Mouse (Mus musculus): ENCODE data around the gene Gm3488. TPM values are rescaled to one million over a fixed set of nuclear protein-coding genes. Genes with fewer than 3 reads are reported as not detected.
"Not testable (repeated sequence)": the region's sequence is repeated elsewhere in the genome, so short reads cannot be mapped to it uniquely, and the experiment has no call there.

Gm3488 gene
- polyA plus RNA-seq (2015; fragmentation: Nextera tagmentation; extraction: Ambion mirVana) = 0.26 TPM in 1 of 2 replicates, not detected in the other

DNA sequence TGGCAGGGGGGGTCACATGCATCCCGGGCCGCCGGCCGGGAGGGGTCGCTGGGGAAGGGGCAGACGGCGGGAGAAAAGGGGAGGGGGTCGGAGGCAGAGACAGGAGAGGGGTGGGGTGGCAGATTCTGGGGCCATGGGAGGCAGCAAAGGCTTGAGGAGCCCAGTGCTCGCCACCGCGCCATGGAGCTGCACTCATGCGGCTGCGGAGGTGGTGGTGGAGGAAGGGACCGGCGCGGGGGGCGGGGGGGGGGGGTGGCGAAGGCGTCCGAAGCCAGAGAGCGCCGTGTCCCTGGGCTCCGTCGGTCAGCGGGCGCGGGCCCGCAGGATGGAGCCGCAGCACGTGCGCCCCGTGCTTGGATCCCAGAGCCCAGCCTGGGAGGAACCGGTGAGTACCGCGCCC is at the start of gene Gm3488:
Gm3488 (plus strand) TSS at position 301 of the 400 bp plus-strand sequence.
- not testable (repeated sequence) for H3K36me3 ChIP-seq (ENCODE audit: control insufficient read depth, insufficient read depth); H3K9me3 ChIP-seq (ENCODE audit: control insufficient read depth); H3K4me2 ChIP-seq (replicated peaks; ENCODE audit: low read depth); H3K9ac ChIP-seq (ENCODE audit: low read depth, low read length); H3K27ac ChIP-seq (ENCODE audit: low read depth, low read length); ATAC-seq; H3K27me3 ChIP-seq (replicated peaks; ENCODE audit: control insufficient read depth, insufficient read depth, low read length); H3K4me3 ChIP-seq (ENCODE audit: low read depth, low read length); H3K4me1 ChIP-seq (replicated peaks; ENCODE audit: control insufficient read depth, insufficient read depth, low read length)
- no CpG with 5 or more reads among the region's 35 CpGs for WGBS

DNA sequence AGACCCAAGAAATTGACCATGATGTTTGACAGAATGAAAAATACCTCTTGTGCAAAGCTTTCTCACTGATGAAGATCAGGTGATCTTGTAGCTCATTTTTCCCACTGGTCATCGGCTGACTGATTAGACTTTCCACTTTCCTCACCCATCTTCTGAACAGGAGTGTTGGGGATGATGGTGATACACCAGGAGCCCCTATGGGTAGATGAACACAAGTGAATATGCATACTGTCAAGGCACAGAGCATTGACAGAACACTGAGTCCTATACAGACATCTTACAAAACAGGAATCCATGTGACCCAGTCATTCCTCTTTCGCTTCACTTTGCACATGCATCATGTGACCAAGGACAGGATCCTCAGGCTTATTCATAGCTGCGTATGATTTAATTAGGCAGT is 46.1 kb upstream of the Gm3488 start, which contains the start of gene Gm3194:
Gm3194 (minus strand) TSS at position 101 of the 400 bp plus-strand sequence.
- H3K4me1 ChIP-seq (replicated peaks; ENCODE audit: control insufficient read depth, insufficient read depth, low read length); H3K4me2 ChIP-seq (replicated peaks; ENCODE audit: low read depth); ATAC-seq; H3K9ac ChIP-seq (ENCODE audit: low read depth, low read length); H3K9me3 ChIP-seq (ENCODE audit: control insufficient read depth); H3K27ac ChIP-seq (ENCODE audit: low read depth, low read length); H3K4me3 ChIP-seq (ENCODE audit: low read depth, low read length); H3K27me3 ChIP-seq (replicated peaks; ENCODE audit: control insufficient read depth, insufficient read depth, low read length); H3K36me3 ChIP-seq (ENCODE audit: control insufficient read depth, insufficient read depth): not testable (repeated sequence)
- WGBS = no CpG with 5 or more reads among the region's 3 CpGs

DNA sequence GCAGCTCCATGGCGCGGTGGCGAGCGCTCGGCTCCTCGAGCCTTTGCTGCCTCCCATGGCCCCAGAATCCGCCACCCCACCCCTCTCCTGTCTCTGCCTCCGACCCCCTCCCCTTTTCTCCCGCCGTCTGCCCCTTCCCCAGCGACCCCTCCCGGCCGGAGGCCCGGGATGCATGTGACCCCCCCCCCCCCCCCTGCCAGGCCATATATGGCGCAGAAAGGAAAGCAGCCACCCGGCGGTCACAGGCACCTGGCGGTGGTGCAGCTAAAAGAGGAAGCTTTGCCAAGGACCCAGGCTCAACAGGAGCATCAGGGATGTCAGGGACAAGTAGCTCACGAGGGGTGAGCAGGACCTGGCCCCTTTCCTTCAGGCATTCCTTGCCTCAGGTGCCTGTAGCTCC is 41.0 kb upstream of the Gm3488 start:
- H3K4me2 ChIP-seq (replicated peaks; ENCODE audit: low read depth); H3K4me1 ChIP-seq (replicated peaks; ENCODE audit: control insufficient read depth, insufficient read depth, low read length); H3K27me3 ChIP-seq (replicated peaks; ENCODE audit: control insufficient read depth, insufficient read depth, low read length); H3K9me3 ChIP-seq (ENCODE audit: control insufficient read depth); H3K36me3 ChIP-seq (ENCODE audit: control insufficient read depth, insufficient read depth); H3K4me3 ChIP-seq (ENCODE audit: low read depth, low read length); H3K9ac ChIP-seq (ENCODE audit: low read depth, low read length); H3K27ac ChIP-seq (ENCODE audit: low read depth, low read length); ATAC-seq: not testable (repeated sequence)
- WGBS = no CpG with 5 or more reads among the region's 19 CpGs

DNA sequence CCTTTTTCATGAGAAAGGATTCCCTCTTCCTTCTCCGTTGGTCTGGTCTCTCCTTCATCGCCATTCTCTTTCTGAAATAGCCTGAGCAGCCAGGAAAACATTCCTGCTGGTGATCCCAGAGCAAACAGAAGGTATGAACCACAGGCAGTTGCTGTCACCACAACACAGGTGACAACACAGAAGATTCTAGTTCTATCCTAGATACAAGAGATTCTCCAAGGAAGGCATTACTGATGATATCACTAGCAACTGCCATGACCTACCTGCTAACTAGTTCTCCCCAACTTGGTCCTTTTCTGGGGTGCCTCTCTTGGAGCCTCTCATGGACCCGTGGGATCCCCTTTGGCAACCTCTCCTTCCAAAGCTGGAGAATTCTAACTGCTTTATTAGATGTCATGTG is 23.7 kb upstream of the Gm3488 start, which contains the start of gene Gm8246:
Gm8246 (minus strand) TSS at position 101 of the 400 bp plus-strand sequence.
- WGBS = no CpG with 5 or more reads among the region's 3 CpGs
- H3K27ac ChIP-seq (ENCODE audit: low read depth, low read length); H3K4me3 ChIP-seq (ENCODE audit: low read depth, low read length); H3K9ac ChIP-seq (ENCODE audit: low read depth, low read length); H3K36me3 ChIP-seq (ENCODE audit: control insufficient read depth, insufficient read depth); H3K4me2 ChIP-seq (replicated peaks; ENCODE audit: low read depth); H3K4me1 ChIP-seq (replicated peaks; ENCODE audit: control insufficient read depth, insufficient read depth, low read length); H3K9me3 ChIP-seq (ENCODE audit: control insufficient read depth); ATAC-seq; H3K27me3 ChIP-seq (replicated peaks; ENCODE audit: control insufficient read depth, insufficient read depth, low read length): not testable (repeated sequence)

DNA sequence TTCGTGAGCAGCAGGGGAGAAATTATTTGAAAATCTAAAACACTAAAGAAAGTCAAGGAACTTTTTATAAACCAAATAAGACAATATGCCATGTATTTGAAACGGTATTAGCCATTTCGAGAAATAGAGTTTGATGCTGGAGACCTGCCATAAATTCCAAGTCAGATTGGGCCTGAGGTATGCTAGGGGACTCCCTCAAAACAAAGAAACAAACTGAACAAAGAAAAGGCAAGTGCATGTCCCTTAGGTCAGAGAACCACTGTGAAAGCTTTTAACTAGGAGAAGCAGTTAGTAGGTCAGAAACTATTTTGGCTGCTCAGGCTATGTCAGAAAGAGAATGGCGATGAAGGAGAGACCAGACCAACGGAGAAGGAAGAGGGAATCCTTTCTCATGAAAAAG is 17.6 kb upstream of the Gm3488 start, which contains the start of gene Gm3187:
Gm3187 (plus strand) TSS at position 301 of the 400 bp plus-strand sequence.
- H3K27me3 ChIP-seq (replicated peaks; ENCODE audit: control insufficient read depth, insufficient read depth, low read length); H3K27ac ChIP-seq (ENCODE audit: low read depth, low read length); H3K9me3 ChIP-seq (ENCODE audit: control insufficient read depth); H3K36me3 ChIP-seq (ENCODE audit: control insufficient read depth, insufficient read depth); ATAC-seq; H3K4me1 ChIP-seq (replicated peaks; ENCODE audit: control insufficient read depth, insufficient read depth, low read length); H3K9ac ChIP-seq (ENCODE audit: low read depth, low read length); H3K4me2 ChIP-seq (replicated peaks; ENCODE audit: low read depth); H3K4me3 ChIP-seq (ENCODE audit: low read depth, low read length): not testable (repeated sequence)
- WGBS = 80% methylated on average over 4 of the region's 5 CpGs

DNA sequence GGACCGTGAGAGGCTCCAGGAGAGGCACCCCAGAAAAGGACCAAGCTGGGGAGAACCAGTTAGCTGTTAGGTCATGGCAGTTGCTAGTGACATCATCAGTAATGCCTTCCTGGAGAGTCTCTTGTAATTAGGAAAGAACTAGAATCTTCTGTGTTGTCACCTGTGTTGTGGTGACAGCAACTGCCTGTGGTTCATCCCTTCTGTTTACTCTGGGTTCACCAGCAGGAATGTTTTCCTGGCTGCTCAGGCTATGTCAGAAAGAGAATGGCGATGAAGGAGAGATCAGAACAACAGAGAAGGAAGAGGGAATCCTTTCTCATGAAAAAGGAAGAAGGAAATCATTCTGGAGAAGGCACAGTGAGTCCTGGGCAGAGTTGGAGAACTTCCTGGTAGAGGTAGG is 36.7 kb downstream of the Gm3488 start, which contains the start of gene Gm3532:
Gm3532 (plus strand) TSS at position 301 of the 400 bp plus-strand sequence.
- H3K9me3 ChIP-seq (ENCODE audit: control insufficient read depth); ATAC-seq: not testable (repeated sequence)
- WGBS = no CpG with 5 or more reads among the region's 2 CpGs

More for the DNA sequence above, 36.7 kb downstream of the Gm3488 start, which contains the start of gene Gm3532:
- H3K4me2 ChIP-seq (replicated peaks; ENCODE audit: low read depth); H3K36me3 ChIP-seq (ENCODE audit: control insufficient read depth, insufficient read depth); H3K27me3 ChIP-seq (replicated peaks; ENCODE audit: control insufficient read depth, insufficient read depth, low read length); H3K27ac ChIP-seq (ENCODE audit: low read depth, low read length); H3K9ac ChIP-seq (ENCODE audit: low read depth, low read length); H3K4me3 ChIP-seq (ENCODE audit: low read depth, low read length); H3K4me1 ChIP-seq (replicated peaks; ENCODE audit: control insufficient read depth, insufficient read depth, low read length): not testable (repeated sequence)

Other genes with a start within 250 kb of the Gm3488 start
- gene Gm3526, start 241.1 kb upstream of the Gm3488 start, polyA plus RNA-seq (2015; fragmentation: Nextera tagmentation; extraction: Ambion mirVana) = not detected in 2 replicates
- not detected in 2 replicates for gene Gm3542, start 166.7 kb upstream of the Gm3488 start, polyA plus RNA-seq (2015; fragmentation: Nextera tagmentation; extraction: Ambion mirVana)
- 0.25 TPM in 1 of 2 replicates, not detected in the other for gene Gm3500, start 112.6 kb upstream of the Gm3488 start, polyA plus RNA-seq (2015; fragmentation: Nextera tagmentation; extraction: Ambion mirVana)
- gene Gm3194, start 46.2 kb upstream of the Gm3488 start, polyA plus RNA-seq (2015; fragmentation: Nextera tagmentation; extraction: Ambion mirVana) = 0.25 and 0.30 TPM in 2 replicates
- not detected in 2 replicates for gene Gm8246, start 23.8 kb upstream of the Gm3488 start, polyA plus RNA-seq (2015; fragmentation: Nextera tagmentation; extraction: Ambion mirVana)
- gene Gm3187, start 17.5 kb upstream of the Gm3488 start, polyA plus RNA-seq (2015; fragmentation: Nextera tagmentation; extraction: Ambion mirVana) = not detected in 2 replicates
- not detected in 2 replicates for gene Gm3532, start 36.8 kb downstream of the Gm3488 start, polyA plus RNA-seq (2015; fragmentation: Nextera tagmentation; extraction: Ambion mirVana)
- not detected in 2 replicates for gene Gm8265, start 131.4 kb downstream of the Gm3488 start, polyA plus RNA-seq (2015; fragmentation: Nextera tagmentation; extraction: Ambion mirVana)
- gene Gm9603, start 185.8 kb downstream of the Gm3488 start, polyA plus RNA-seq (2015; fragmentation: Nextera tagmentation; extraction: Ambion mirVana) = not detected in 2 replicates
- gene Gm3373, start 239.9 kb downstream of the Gm3488 start, polyA plus RNA-seq (2015; fragmentation: Nextera tagmentation; extraction: Ambion mirVana) = 0.26 TPM in 1 of 2 replicates, not detected in the other